Mouse (Mus musculus) embryonic facial prominence, embryonic 12.5 days (tissue): ENCODE results near the gene Gpr37l1. TPM values are rescaled to one million over a fixed set of nuclear protein-coding genes. Genes with fewer than 3 reads are reported as not detected.
A peak's percentile ranks its signal among the peaks of the same experiment; 100 is the strongest.

Experiments
- ATAC-seq: fragments of 200-750 bp; cut with Nextera tagmentation; 2 replicates; pipeline ENCODE4 v1.8.0; 2017; ENCODE audit not compliant: insufficient number of reproducible peaks, insufficient read depth, low FRiP score, low TSS enrichment
- H3K27ac ChIP-seq: fragments of 300-500 bp; sonication (generic); 2 replicates; pipeline ENCODE4 v1.5.1; 2016; ENCODE audit warnings: mild to moderate bottlenecking
- H3K27me3 ChIP-seq: fragments of 300-500 bp; sonication (generic); 2 replicates; pipeline ENCODE4 v1.6.1; 2016; ENCODE audit warnings: mild to moderate bottlenecking, moderate library complexity
- H3K36me3 ChIP-seq: fragments of 300-500 bp; sonication (generic); 2 replicates; pipeline ENCODE4 v1.6.1; 2016; ENCODE audit warnings: mild to moderate bottlenecking
- H3K4me1 ChIP-seq: fragments of 300-500 bp; sonication (generic); 2 replicates; pipeline ENCODE4 v1.6.1; 2016
- H3K4me2 ChIP-seq: fragments of 300-500 bp; sonication (generic); replicated peaks from 2 replicates; pipeline ENCODE4 v1.6.1; 2016; ENCODE audit warnings: mild to moderate bottlenecking, moderate library complexity
- H3K4me3 ChIP-seq: fragments of 300-500 bp; sonication (generic); 2 replicates; pipeline ENCODE4 v1.5.1; 2016; ENCODE audit warnings: mild to moderate bottlenecking
- H3K9ac ChIP-seq: fragments of 300-500 bp; sonication (generic); 2 replicates; pipeline ENCODE4 v1.6.1; 2016; ENCODE audit warnings: mild to moderate bottlenecking, moderate library complexity
- H3K9me3 ChIP-seq: fragments of 300-500 bp; sonication (generic); 2 replicates; pipeline ENCODE4 v1.6.1; 2016; ENCODE audit warnings: mild to moderate bottlenecking, moderate library complexity
- WGBS: fragments of 180-500 bp; shearing (Covaris S2); methylation state at CpG from one replicate; pipeline ENCODE4 v1.1.7; 2016; 5-methylcytosine and 5-hydroxymethylcytosine counted together
- polyA plus RNA-seq: library from polyadenylated mRNA; unstranded; fragments of >200 nt; fragmentation: Nextera tagmentation; extraction: Ambion mirVana; gene quantifications from 2 replicates; pipeline ENCODE4 v1.2.1, GENCODE M21; 2016

Gene Gpr37l1
- polyA plus RNA-seq, 1 experiment from 2014 or later, result not detected

DNA sequence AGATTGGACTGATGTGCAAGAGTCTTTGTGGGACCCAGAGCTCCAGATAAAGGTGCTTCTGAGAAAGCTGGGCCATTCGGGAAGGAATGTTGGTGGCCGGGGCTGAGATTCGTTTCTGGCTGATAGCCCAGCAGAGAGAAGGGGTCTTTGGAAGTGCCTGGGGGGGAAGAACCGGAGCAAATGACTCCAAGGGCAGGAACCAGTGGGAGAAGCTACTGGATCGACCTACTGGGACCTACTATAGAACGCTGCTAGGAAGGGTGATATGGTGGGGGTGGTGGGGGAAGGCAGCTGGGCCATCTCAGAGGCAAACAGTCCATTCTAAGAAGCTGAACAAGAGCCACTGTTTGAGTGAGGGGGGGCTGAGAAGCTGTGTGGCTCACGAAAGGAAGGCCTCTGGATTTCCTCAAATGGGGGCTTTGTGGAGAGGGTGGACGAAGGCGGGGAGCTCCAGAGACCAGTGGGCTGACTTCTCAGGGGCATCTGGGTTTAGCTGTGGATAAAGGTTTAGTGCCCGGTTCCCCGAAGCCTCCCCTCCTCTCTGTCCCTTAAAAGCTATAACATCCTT lies 7.8 kb downstream of the Gpr37l1 start:
- no peaks in the 10 kb centered on the region for H3K9me3 ChIP-seq
- peaks cover 22% of the 10 kb centered on the region for H3K36me3 ChIP-seq
- no peak overlapping the region for H3K4me2 ChIP-seq
- WGBS, result 80% methylated on average over 11 of the region's 11 CpGs
- no peak overlapping the region for H3K9ac ChIP-seq
- ATAC-seq, result no peak
- H3K4me1 ChIP-seq, result peaks cover 17% of the 10 kb centered on the region
- no peaks in the 10 kb centered on the region for H3K27me3 ChIP-seq
- no peak overlapping the region for H3K4me3 ChIP-seq
- peak overlapping the region; percentile 36; the same call in 1 of the 2 replicates for H3K27ac ChIP-seq

DNA sequence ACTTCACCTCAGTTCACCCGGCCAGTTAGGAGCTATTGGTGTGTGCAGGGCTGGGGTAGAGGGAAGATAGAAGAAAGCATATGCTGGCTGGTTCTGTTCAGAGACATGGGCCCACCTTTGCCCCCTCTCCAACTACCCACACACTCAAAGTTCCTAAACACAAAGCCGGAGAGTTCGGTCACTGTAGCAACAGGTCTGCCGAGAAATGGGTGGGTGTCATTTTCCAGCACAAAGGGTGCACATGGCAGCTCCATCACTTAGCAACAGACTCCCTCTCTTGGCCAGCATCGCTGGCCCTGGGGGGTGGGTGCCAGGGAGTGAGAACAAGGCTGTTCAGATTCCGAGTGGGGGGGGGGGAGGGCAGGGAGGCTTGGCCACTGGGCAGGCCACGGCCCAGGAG lies 8.4 kb downstream of the Gpr37l1 start:
- no peaks in the 10 kb centered on the region for H3K9me3 ChIP-seq
- H3K27me3 ChIP-seq, result no peaks in the 10 kb centered on the region
- no peak for ATAC-seq
- no peak overlapping the region for H3K4me3 ChIP-seq
- peaks cover 19% of the 10 kb centered on the region for H3K4me1 ChIP-seq
- H3K9ac ChIP-seq, result no peak overlapping the region
- 62% methylated on average over 7 of the region's 7 CpGs for WGBS
- peak overlapping the region; percentile 36; the same call in 1 of the 2 replicates for H3K27ac ChIP-seq
- no peak overlapping the region for H3K4me2 ChIP-seq
- H3K36me3 ChIP-seq, result peaks cover 22% of the 10 kb centered on the region

DNA sequence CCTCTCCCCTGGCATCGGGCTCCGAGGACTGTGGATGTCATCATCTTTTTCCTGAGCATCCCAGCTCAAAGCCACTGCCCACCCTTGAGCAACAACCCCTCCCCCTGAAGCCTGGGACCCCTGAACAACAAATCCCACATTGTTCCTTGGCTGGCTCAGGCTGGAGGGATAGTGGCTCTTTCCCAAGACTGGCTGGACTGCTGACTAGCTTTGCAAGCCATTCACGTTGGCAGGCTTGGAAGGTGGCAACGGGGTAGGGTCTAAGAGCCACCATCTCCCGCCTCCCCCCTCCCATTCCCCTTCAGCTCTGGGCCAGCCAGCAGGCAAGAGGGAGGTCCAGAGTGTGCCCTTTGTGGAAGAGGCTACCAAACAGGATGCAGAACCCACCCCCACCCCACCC lies 8.8 kb downstream of the Gpr37l1 start:
- Histone ChIP-seq H3K4me2 (no peak overlapping the region), H3K36me3 (peaks cover 22% of the 10 kb centered on the region), H3K27ac (no peak overlapping the region), H3K4me3 (no peak overlapping the region), H3K4me1 (peaks cover 23% of the 10 kb centered on the region), H3K27me3 (no peaks in the 10 kb centered on the region), H3K9me3 (no peaks in the 10 kb centered on the region), H3K9ac (no peak overlapping the region)
- ATAC-seq, result no peak
- 38% methylated on average over 5 of the region's 5 CpGs for WGBS

GRCm38 (mm10) chr1:135156300-135156699 lies 11.2 kb downstream of the Gpr37l1 start:
- H3K36me3 ChIP-seq, result peaks cover 29% of the 10 kb centered on the region
- no peaks in the 10 kb centered on the region for H3K27me3 ChIP-seq
- no peak for ATAC-seq
- H3K4me2 ChIP-seq, result no peak overlapping the region
- H3K4me3 ChIP-seq, result no peak overlapping the region
- no peaks in the 10 kb centered on the region for H3K9me3 ChIP-seq
- H3K27ac ChIP-seq, result no peak overlapping the region
- H3K4me1 ChIP-seq, result peaks cover 27% of the 10 kb centered on the region
- H3K9ac ChIP-seq, result no peak overlapping the region
- 85% methylated on average over 6 of the region's 6 CpGs for WGBS

DNA sequence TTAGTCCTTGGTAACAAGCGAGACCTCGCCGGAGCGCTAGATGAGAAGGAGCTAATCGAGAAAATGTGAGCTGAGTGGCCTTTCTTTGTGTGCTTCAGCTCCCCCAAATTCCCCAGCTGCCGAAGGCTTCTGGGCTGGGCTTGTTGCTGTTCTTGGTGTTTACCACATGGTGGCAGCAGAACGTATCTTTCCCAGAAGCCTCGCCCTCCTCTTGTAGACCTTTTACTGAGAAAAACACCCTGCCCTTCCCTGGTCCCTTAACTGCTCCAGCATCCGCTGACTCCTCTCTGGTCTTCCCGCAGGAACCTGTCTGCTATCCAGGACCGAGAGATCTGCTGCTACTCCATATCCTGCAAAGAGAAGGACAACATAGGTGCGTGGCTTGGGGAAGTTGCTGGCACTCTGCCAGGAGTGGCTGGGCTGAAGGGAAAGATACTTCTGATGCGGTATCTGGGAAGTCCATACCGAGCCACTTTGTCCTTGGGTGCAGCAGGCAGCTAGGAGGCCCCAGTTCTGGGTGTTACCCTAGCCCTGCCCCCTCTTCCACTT lies 13.0 kb downstream of the Gpr37l1 start:
- H3K9ac ChIP-seq, result peak overlapping the region; percentile 41
- H3K4me3 ChIP-seq, result peak overlapping the region; percentile 7
- H3K27ac ChIP-seq, result peak overlapping the region; percentile 82
- H3K9me3 ChIP-seq, result no peaks in the 10 kb centered on the region
- peaks cover 29% of the 10 kb centered on the region for H3K36me3 ChIP-seq
- WGBS, result 3% methylated on average over 14 of the region's 14 CpGs
- H3K4me1 ChIP-seq, result peaks cover 27% of the 10 kb centered on the region
- no peaks in the 10 kb centered on the region for H3K27me3 ChIP-seq
- peak overlapping the region; percentile 40 for H3K4me2 ChIP-seq
- ATAC-seq, result peak; percentile 38; the same call in 1 of the 2 replicates

DNA sequence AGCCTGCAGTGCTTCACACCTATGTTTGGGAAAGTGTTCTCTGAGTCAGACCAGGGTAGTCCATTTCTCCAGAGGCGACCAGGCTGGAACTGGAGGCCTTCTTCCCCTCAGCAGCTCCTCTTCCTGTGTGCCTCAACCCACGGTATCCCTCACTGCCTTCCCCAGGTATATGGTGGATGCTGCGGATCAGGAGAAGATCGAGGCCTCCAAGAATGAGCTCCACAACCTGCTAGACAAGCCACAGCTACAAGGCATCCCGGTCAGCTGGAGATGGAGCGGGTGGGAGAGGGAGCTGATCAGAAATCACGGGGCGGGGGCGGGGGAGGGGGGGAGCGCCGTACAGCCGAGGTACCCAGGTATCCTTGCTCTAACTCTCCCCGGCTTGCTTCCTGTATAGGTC lies 13.5 kb downstream of the Gpr37l1 start:
- 15% methylated on average over 12 of the region's 13 CpGs for WGBS
- Histone ChIP-seq H3K27me3 (no peaks in the 10 kb centered on the region), H3K4me1 (peaks cover 25% of the 10 kb centered on the region), H3K9me3 (no peaks in the 10 kb centered on the region), H3K36me3 (peaks cover 29% of the 10 kb centered on the region), H3K9ac (peak overlapping the region; percentile 41), H3K4me2 (peak overlapping the region; percentile 40), H3K27ac (peak overlapping the region; percentile 82), H3K4me3 (peak overlapping the region; percentile 7)
- ATAC-seq, result 0 out of 2 replicates have a peak, but pooled peaks have one; percentile 7

DNA sequence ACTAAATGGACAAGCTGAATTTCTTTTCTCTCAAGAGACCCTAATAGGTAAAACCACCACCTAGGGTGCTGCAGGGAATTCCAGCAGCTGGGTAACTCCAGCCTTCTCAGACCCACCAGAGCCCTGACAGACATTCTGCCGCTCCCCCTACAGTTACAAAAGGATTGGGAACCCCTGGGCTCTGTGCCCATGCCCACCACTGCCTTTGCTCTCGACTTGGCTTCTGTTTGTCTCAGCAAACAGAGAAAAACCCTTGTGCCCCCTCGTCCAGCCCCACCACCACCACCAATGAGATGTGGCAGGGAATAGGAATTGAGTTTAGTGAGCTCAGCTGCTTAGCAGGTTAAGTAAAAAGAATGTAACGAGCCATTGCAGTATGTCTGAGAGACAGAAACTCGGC lies 18.5 kb downstream of the Gpr37l1 start:
- Histone ChIP-seq H3K9ac (no peak overlapping the region), H3K27me3 (no peaks in the 10 kb centered on the region), H3K4me1 (peaks cover 29% of the 10 kb centered on the region), H3K36me3 (0 out of 2 replicates have a peak, but pooled peaks cover 7% of the 10 kb centered on the region), H3K4me3 (no peak overlapping the region), H3K9me3 (no peaks in the 10 kb centered on the region), H3K27ac (0 out of 2 replicates have a peak overlapping the region, but pooled peaks have one; percentile 18), H3K4me2 (peak overlapping the region; percentile 85; the same call in 1 of the 2 replicates)
- 68% methylated on average over 5 of the region's 5 CpGs for WGBS
- no peak for ATAC-seq

GRCm38 (mm10) chr1:135148476-135148875 lies 19.0 kb downstream of the Gpr37l1 start:
- H3K4me3 ChIP-seq, result peak overlapping the region; percentile 97
- no peaks in the 10 kb centered on the region for H3K9me3 ChIP-seq
- H3K4me2 ChIP-seq, result peak overlapping the region; percentile 85
- 0 out of 2 replicates have a peak, but pooled peaks cover 7% of the 10 kb centered on the region for H3K36me3 ChIP-seq
- H3K4me1 ChIP-seq, result peaks cover 26% of the 10 kb centered on the region
- no peak overlapping the region for H3K27ac ChIP-seq
- ATAC-seq, result no peak
- peak overlapping the region; percentile 96; the same call in 1 of the 2 replicates for H3K9ac ChIP-seq
- WGBS, result 67% methylated on average over 4 of the region's 4 CpGs
- no peaks in the 10 kb centered on the region for H3K27me3 ChIP-seq

- Histone ChIP-seq H3K4me1 (peaks cover 26% of the 10 kb centered on the region), H3K36me3 (0 out of 2 replicates have a peak, but pooled peaks cover 6% of the 10 kb centered on the region), H3K27me3 (peaks cover 5% of the 10 kb centered on the region; the same call in 1 of the 2 replicates), H3K9ac (peak overlapping the region; percentile 96), H3K9me3 (no peaks in the 10 kb centered on the region), H3K4me2 (peak overlapping the region; percentile 85), H3K4me3 (peak overlapping the region; percentile 97), H3K27ac (peak overlapping the region; percentile 92)
- under 1% methylated on average over 7 of the region's 7 CpGs for WGBS
- ATAC-seq, result peak; percentile 7; the same call in 1 of the 2 replicates
These were observed 19.8 kb downstream of the Gpr37l1 start for GRCm38 (mm10) chr1:135147702-135148058.

DNA sequence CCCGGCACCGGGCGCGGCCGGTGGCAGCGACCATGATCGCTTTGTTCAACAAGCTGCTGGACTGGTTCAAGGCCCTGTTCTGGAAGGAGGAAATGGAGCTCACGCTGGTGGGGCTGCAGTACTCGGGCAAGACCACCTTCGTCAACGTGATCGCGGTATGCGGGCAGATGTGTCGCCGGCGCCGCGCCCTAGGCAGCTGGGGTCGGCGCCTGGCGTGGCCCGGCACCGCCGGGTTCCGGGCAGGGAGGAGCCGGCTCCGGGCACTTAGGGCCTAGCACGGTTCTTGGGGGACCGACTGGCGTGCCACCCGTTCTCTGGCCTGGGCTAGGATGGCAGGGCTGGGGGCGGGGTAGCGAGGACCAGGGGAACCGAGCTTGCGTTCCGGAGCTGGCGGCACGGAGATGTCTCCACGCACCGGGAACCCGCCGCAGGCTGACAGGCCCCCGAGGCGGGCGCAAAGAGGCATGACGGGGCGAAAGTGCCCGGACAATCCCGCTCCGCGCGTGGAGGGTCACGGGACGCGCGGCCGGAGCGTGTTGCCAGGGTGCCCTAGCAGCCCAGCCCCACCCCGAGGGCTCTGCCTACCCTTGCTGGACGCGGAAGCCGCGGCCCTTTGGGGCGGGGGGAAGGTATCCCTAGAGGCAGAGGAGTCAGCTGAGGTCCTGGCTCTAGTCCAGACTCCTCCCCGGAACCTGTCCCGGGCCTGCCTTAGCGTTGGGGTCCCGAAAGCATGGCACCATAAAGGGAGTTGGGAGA lies 20.4 kb downstream of the Gpr37l1 start:
- H3K36me3 ChIP-seq, result 0 out of 2 replicates have a peak, but pooled peaks cover under 1% of the 10 kb centered on the region
- peaks cover 22% of the 10 kb centered on the region for H3K4me1 ChIP-seq
- H3K9me3 ChIP-seq, result no peaks in the 10 kb centered on the region
- H3K4me3 ChIP-seq, result peak overlapping the region; percentile 97
- H3K4me2 ChIP-seq, result peak overlapping the region; percentile 85
- under 1% methylated on average over 69 of the region's 69 CpGs for WGBS
- H3K9ac ChIP-seq, result peak overlapping the region; percentile 96
- peaks cover 5% of the 10 kb centered on the region; the same call in 1 of the 2 replicates for H3K27me3 ChIP-seq
- peak overlapping the region; percentile 92 for H3K27ac ChIP-seq
- peak; percentile 55 for ATAC-seq

- under 1% methylated on average over 78 of the region's 78 CpGs for WGBS
- Histone ChIP-seq H3K9ac (peak within 1 kb of the TSS; percentile 96), H3K9me3 (no peaks in the 10 kb centered on the region), H3K4me2 (peak within 1 kb of the TSS; percentile 85), H3K4me3 (peak within 1 kb of the TSS; percentile 97), H3K4me1 (peaks cover 22% of the 10 kb centered on the region), H3K36me3 (no peaks in the 10 kb centered on the region), H3K27me3 (peaks cover 8% of the 10 kb centered on the region; the same call in 1 of the 2 replicates), H3K27ac (peak within 1 kb of the TSS; percentile 92)
- peak; percentile 71 for ATAC-seq
These were observed 21.2 kb downstream of the Gpr37l1 start, which contains the start of gene Arl8a for GRCm38 (mm10) chr1:135146077-135146945. Arl8a (plus strand) TSS chr1:135146824.
